In genomic region chr3:149083391-149083790, GRCm38 (mm10) we compare ENCODE assay signal across 14 mouse cellular contexts.
DNase-seq lines count a peak whose midpoint lies in the region; ATAC-seq and TF ChIP-seq lines count a peak whose summit lies in the region.
"Had no signal": no experiment of that assay in that cellular context is flagged by ENCODE, and none has a peak within 500 bp of the region (broad histone marks: within the 10 kb centered on the region; RNA-seq: fewer than 3 reads in every experiment).

No protein-coding gene starts in this region.

- H3K27ac ChIP-seq in intestine, postnatal 0 days (ENCODE audit: low read depth, low read length): no peak overlapping the region
- H3K27ac ChIP-seq in lung, embryonic 15.5 days: peak overlapping the region; percentile 57
- no peak overlapping the region for H3K27ac ChIP-seq in kidney, embryonic 14.5 days (ENCODE audit: low read depth, low read length)
- H3K27ac ChIP-seq: midbrain, embryonic 12.5 days had no signal

- no peaks in the 10 kb centered on the region for H3K36me3 ChIP-seq in intestine, postnatal 0 days (ENCODE audit: control insufficient read depth, insufficient read depth)
- H3K36me3 ChIP-seq in lung, embryonic 15.5 days: no peaks in the 10 kb centered on the region
- no peaks in the 10 kb centered on the region for H3K36me3 ChIP-seq in kidney, embryonic 14.5 days (ENCODE audit: control insufficient read depth, insufficient read depth, low read length)
- H3K36me3 ChIP-seq: midbrain, embryonic 12.5 days had no signal

- no peak overlapping the region for H3K4me3 ChIP-seq in intestine, postnatal 0 days (ENCODE audit: low read depth, low read length)
- H3K4me3 ChIP-seq in lung, embryonic 15.5 days: peak overlapping the region; percentile 14
- H3K4me3 ChIP-seq in kidney, embryonic 14.5 days (ENCODE audit: low read length): no peak overlapping the region
- H3K4me3 ChIP-seq: midbrain, embryonic 12.5 days had no signal

- H3K4me2 ChIP-seq in intestine, postnatal 0 days (replicated peaks; ENCODE audit: low read depth): peak overlapping the region; percentile 22
- peak overlapping the region; percentile 39 for H3K4me2 ChIP-seq in lung, embryonic 15.5 days
- no peak overlapping the region for H3K4me2 ChIP-seq in kidney, embryonic 14.5 days (replicated peaks; ENCODE audit: low read depth, low read length)
- H3K4me2 ChIP-seq: midbrain, embryonic 12.5 days had no signal

- no peak for TF ChIP-seq CTCF in intestine, postnatal 0 days (IDR thresholded peaks at IDR 0.05; ENCODE audit: low read depth)

- ATAC-seq in intestine, postnatal 0 days: no peak
- ATAC-seq in lung, embryonic 15.5 days (ENCODE audit: borderline replicate concordance, extremely low read depth, low FRiP score, low TSS enrichment): no peak
- ATAC-seq in kidney, embryonic 14.5 days (ENCODE audit: low FRiP score, low TSS enrichment): no peak
- ATAC-seq: forebrain, embryonic 16.5 days had no signal

- 0 out of 2 replicates have a peak, but pooled peaks cover 8% of the 10 kb centered on the region for H3K4me1 ChIP-seq in intestine, postnatal 0 days (replicated peaks; ENCODE audit: control insufficient read depth, insufficient read depth, low read length)
- peaks cover 48% of the 10 kb centered on the region for H3K4me1 ChIP-seq in lung, embryonic 15.5 days
- no peaks in the 10 kb centered on the region; the same call in 1 of the 2 replicates for H3K4me1 ChIP-seq in kidney, embryonic 14.5 days (ENCODE audit: control insufficient read depth, insufficient read depth, low read length)

- 33% methylated on average over 11 of the region's 11 CpGs for WGBS in intestine, postnatal 0 days
- WGBS in lung, embryonic 15.5 days: 22% methylated on average over 11 of the region's 11 CpGs
- WGBS in kidney, embryonic 14.5 days: 54% methylated on average over 11 of the region's 11 CpGs

- H3K27me3 ChIP-seq in intestine, postnatal 0 days (replicated peaks; ENCODE audit: control insufficient read depth, insufficient read depth, low read length): no peaks in the 10 kb centered on the region
- no peaks in the 10 kb centered on the region for H3K27me3 ChIP-seq in lung, embryonic 15.5 days
- no peaks in the 10 kb centered on the region for H3K27me3 ChIP-seq in kidney, embryonic 14.5 days (ENCODE audit: control insufficient read depth, insufficient read depth, low read length)
- H3K27me3 ChIP-seq: CH12.LX had no signal

- H3K9ac ChIP-seq in intestine, postnatal 0 days (ENCODE audit: low read depth, low read length): no peak overlapping the region
- H3K9ac ChIP-seq in lung, embryonic 15.5 days: no peak overlapping the region
- H3K9ac ChIP-seq in kidney, embryonic 14.5 days (ENCODE audit: low read depth, low read length): no peak overlapping the region
- H3K9ac ChIP-seq: midbrain, embryonic 12.5 days had no signal

- no peaks in the 10 kb centered on the region for H3K9me3 ChIP-seq in intestine, postnatal 0 days (ENCODE audit: control insufficient read depth)
- no peaks in the 10 kb centered on the region for H3K9me3 ChIP-seq in lung, embryonic 15.5 days
- no peaks in the 10 kb centered on the region for H3K9me3 ChIP-seq in kidney, embryonic 14.5 days (ENCODE audit: control insufficient read depth, low read length)
- H3K9me3 ChIP-seq: midbrain, embryonic 12.5 days had no signal

- DNase-seq in lung, adult 18-20 months: peak; percentile 54 to 68
- DNase-seq in lung, postnatal 14 days: no peak
- peak; percentile 58 to 73 for DNase-seq in urinary bladder, postnatal 36 days (ENCODE audit: low spot score in 2 of 2)
- no peak for DNase-seq in frontal cortex, adult 2 months (ENCODE audit: extremely low spot score in 1 of 2, low spot score in 1 of 2)
- DNase-seq in testis, postnatal 10 days (ENCODE audit: low spot score): no peak
- DNase-seq: heart, postnatal 10 days; kidney, adult 2 months; layer of hippocampus, postnatal 36 days had no signal

Comparison
In these comparisons a context has a peak if more than half of its experiments do, and no peak if none do; other contexts are left out.
1. DNase-seq: peak in lung, adult 18-20 months (2 of 2) and urinary bladder, postnatal 36 days (2 of 2); none in lung, postnatal 14 days (single experiment), frontal cortex, adult 2 months (0 of 2) and testis, postnatal 10 days (single experiment).